Mouse (Mus musculus): ENCODE results near the gene Dlg5.

Gene Dlg5

DNA sequence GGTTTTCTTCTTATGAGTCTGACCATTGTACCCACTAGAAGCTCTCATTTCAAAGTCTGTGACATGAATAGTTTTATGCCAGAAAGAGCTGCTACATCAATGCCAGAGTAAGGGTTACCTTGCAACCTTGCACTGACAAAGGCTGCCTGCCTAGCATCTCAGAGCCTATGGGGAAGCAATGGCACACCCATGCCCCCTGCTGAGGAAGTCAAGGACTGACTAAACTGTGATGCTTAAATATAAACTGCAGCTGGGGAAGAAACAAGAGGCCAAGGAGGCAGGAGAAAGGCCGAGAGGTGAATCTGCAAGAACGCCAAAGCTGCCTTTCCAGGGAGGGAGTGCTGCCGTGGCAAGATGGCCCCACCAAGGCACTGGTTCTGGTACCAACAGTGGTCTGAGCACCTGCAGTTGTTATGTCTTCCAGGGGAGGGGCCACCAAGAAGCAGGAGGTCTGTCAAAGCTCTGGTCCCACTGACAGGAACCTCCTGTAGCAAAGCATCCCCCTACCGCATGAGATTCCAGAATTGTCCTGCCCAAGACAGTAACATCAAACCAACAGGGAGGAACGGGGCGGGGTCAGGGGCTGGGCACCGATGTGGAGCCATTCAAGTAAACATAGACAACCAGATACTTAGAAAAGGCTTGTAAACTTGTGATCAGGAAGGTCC, 111.0 kb downstream of the Dlg5 start:
- in situ Hi-C loops (cut with MboI; ENCODE audit: low sequenced_read_pairs), result no loop called here

DNA sequence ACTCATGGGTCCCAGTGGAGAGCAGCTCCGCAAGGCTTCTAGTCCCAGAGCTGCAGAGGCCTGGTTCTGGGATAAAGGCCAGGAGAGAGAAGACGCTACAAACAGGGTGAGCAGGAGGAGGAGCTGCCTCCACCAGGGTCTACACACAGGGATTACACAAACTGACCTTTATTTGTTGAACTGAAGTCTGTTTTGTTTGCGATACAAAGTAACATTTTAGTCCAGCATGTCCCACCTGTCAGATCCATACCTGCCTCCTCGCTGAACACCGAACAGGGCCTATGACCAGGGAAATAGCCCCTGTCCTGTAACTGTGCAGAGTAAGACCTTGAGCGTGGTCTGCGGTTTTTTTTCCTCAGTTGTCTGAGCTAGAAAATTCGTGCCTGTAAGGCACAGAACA, 111.9 kb downstream of the Dlg5 start:
- in situ Hi-C loops (cut with MboI; ENCODE audit: low sequenced_read_pairs), result no loop called here

DNA sequence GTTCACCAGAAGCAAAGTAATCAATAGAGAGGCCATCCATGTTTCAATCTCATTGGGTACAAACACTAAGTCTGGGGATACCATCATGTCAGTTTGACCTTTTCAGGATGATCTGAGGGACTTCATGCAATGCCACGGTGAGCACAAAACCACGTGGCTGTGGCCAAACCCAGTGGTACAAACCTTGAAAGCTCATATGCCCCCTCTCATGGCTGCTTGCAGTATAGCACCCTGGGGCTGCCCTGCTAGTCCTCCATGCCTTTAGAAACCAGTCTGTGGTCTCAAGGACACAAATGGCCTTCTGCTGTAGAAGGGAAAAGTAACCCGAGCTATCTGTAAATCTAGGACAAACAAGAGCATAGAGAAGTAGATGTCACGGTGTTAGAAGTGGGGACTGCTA, 113.6 kb downstream of the Dlg5 start:
- in situ Hi-C loops (cut with MboI; ENCODE audit: low sequenced_read_pairs), result no loop called here

DNA sequence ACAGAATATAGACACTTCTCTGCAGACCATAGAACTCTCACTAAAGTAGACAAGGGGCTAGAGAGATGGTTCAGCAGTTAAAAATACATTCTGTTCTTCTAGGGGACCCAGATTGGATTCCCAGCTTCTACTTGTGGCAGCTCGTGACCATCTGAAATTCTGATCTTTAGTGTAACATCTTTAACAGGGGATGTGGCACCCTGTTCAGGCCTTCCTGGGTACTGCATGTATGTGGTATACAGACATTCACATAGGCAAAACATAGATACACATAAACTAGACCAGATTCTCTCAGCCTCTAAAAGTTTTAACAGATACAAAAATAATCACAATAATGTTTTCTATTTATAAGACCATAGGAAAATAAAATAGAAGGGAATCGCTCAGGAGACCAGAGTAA, 120.7 kb downstream of the Dlg5 start:
- in situ Hi-C loops (cut with MboI; ENCODE audit: low sequenced_read_pairs), result no loop called here

DNA sequence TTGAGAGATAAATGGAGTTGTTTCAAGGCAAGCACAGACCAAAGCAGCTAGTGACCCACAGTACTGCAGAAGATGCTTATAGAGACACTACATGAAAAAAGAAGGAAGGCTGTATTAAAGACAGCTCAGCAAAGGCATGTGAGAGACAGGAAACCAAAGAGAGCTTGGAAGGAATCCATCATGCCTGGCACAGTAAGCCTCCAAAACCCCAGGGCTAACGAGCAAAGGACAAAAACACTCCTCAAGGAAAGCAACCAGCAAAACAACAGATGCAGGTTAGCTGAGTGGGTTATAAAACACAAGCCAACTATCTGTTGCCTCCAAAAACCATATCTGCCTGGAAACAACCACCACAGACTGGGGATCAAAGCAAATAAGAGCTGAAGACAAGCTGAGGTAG, 121.5 kb downstream of the Dlg5 start:
- in situ Hi-C loops (cut with MboI; ENCODE audit: low sequenced_read_pairs), result no loop called here

DNA sequence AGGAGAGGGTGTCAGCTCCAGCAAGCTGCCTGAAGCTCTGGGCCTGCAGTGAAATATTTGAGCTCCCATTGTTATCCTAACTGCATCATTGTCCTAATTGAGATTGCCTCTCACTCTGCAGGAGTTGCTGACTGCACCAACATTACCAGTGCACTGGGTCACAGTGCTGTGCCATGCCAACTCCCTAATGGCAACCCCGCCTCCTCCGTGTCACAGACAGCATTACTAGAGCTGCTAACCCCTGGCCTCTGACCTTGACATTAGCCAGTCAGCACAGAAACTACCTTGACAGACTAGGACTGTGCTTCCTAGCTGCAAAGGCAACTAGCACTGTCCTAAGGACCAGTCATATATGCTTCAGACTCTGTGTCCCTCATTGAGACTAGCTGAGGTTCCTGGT, 139.0 kb downstream of the Dlg5 start:
- in situ Hi-C loops (cut with MboI; ENCODE audit: low sequenced_read_pairs), result no loop called here

DNA sequence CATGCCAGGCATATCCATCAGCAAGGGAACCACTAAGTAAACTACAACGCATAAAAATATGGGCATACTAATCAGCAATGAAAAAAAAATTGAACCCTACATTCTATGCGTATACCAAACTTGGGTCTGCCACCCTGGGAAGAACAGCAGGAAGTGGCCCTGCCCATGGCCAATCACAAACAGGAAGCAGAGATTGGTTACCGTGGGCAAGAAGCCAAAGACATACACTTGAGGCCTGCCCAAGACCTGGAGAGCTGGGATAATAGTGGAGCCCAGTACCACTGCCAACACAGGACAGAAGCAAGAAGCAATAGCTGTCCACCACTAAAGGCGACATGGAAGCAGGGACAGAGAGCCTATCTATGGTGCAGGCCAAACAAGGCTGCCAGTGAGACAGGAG, 146.9 kb downstream of the Dlg5 start:
- in situ Hi-C loops (cut with MboI; ENCODE audit: low sequenced_read_pairs), result no loop called here

DNA sequence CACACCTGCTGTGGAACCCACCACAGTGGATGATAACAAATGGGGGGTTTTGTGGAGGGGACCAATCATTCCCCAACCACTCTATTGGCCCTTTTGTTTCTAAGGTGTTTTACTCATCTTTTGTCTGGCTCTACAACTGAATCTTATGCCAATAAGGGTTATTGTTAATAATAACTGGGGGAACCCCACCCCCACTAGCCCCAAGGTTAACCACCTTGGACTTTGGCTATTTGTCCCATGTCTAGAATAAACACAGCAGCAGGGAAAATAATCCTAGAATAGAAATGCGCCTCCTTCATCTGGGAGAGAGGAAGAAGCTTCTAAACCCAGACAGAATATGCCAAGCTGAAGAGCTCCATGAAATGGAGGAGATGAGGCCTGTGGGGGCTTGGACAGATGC, 151.1 kb downstream of the Dlg5 start:
- in situ Hi-C loops (cut with MboI; ENCODE audit: low sequenced_read_pairs), result no loop called here

DNA sequence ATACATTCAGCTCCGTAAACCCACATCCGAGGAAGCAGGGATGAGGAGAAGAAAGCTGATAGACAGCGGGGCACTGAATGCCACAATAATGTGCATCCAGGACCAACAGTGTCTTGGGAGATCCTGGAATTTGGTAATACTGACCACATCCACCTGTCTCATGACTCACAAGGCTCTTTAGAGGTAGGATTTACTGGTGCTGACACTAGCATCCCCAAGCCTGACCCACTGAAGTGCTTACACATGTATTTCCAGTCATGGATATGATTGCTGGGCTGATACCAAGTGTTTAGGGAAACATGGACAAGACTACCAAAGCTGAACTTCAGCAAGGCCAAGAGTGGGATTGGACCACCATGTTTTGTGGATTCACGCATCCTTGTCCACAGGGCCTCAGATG, 152.5 kb downstream of the Dlg5 start:
- in situ Hi-C loops (cut with MboI; ENCODE audit: low sequenced_read_pairs), result no loop called here

DNA sequence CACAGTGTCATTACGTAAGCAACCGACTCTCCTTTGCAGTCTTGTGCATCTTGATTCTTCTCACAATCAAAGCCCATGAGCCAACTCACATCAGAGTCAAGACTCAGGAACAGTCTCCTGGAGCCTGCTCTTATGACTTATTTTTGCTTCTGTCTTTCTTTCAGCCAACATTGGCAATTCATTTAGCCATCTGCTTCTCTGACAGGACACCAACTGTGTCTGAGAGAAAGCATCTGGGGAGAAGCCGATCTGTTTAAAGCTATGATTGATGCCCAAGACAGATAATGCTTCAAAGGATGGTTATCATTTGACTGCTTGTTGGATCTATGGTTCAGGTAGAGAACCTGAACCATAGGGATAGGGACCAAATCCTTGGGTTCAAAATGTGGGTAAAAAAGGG, 153.3 kb downstream of the Dlg5 start:
- in situ Hi-C loops (cut with MboI; ENCODE audit: low sequenced_read_pairs), result no loop called here

DNA sequence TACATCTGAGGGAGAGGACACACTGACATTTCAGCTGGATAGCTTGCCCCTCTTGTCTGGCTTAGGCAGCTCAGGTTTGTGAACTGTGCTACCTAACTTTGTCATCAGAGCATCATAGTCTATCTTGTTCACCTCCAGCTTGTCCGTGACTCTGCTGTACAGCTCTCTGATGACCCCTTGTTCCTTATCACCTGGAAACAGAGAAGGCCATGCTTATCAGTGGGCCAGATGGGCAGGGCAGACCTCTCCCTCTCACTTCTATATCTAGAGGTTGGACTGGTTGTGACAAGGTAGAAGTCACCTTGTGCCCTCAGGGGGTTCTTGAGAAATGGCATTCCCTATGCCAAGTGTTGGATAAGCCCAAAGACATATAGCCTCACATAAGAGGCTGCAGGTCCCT, 154.9 kb downstream of the Dlg5 start:
- in situ Hi-C loops (cut with MboI; ENCODE audit: low sequenced_read_pairs), result no loop called here

DNA sequence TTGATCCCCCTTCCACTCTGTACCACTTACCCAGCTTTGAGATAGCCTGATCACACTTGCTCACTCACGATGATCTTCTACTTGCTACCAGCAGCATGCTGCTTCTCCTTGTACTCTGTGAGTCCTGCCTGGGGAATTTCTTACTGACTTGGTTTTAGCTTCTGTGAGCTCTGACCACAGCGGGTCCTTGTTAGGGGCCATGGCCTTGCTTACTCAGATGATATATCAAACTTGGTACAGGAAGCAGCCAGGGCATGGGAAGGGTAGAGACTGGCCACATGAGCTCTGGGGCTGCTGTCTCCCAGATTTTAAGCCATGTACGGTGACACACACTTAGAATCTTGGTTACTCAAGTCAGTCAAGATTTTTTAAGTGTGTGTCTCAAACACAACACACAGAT, 156.5 kb downstream of the Dlg5 start:
- in situ Hi-C loops (cut with MboI; ENCODE audit: low sequenced_read_pairs), result no loop called here

DNA sequence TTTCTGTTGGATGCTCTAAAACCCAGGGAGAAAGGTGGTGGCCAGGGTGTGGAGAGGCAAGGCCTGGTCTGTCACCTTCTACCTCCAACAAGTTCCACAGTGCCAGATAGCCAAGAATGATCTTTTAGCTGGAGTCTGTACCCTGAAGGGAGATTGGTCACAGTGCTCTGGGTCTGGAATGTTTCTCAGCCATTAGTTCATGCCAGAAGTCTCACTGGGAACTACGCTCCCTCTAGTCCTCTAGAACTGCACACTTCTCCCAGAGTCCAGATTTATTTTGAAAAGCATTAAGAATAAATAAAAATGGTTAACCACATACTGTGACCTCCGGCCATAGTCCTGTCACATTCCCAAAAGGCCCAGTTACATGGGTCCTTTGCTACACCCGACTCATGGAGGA, 158.3 kb downstream of the Dlg5 start:
- in situ Hi-C loops (cut with MboI; ENCODE audit: low sequenced_read_pairs), result no loop called here

DNA sequence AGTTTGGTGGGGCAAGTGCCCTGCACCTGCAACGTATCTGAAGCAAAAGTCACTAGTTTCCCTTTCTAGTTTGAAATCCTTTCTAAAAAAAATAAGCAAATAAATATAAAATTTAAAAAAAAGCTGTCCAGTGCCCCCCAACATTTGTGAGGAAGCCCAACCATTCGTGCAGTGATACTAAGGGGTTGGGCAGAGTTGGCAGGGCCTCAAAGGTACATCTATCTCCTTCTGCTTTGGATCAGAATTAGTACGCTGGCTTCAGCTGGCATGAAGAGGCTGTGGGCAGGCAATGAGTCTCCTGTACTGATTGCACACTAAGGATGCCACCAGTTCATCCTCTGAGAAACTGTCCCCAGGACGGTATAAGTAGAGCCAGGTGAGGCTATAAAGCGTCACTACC, 159.2 kb downstream of the Dlg5 start:
- in situ Hi-C loops (cut with MboI; ENCODE audit: low sequenced_read_pairs), result no loop called here

All from CH12F3 (cell line).